Comparison of ENCODE assay signal across 34 mouse cellular contexts in genomic region chrX:140601884-140602283, GRCm38 (mm10).
"Had no signal": no experiment of that assay in that cellular context is flagged by ENCODE, and none has a peak within 500 bp of the region (broad histone marks: within the 10 kb centered on the region; RNA-seq: fewer than 3 reads in every experiment).

No protein-coding gene starts in this region.

- H3K27me3 ChIP-seq: heart, embryonic 15.5 days had no signal

- H3K4me1 ChIP-seq: heart, embryonic 12.5 days; heart, embryonic 13.5 days; hindbrain, embryonic 12.5 days had no signal

- H3K4me2 ChIP-seq: heart, embryonic 11.5 days; heart, embryonic 12.5 days; heart, embryonic 13.5 days; heart, embryonic 15.5 days; hindbrain, embryonic 12.5 days; hindbrain, embryonic 13.5 days; hindbrain, embryonic 14.5 days; hindbrain, embryonic 15.5 days; intestine, embryonic 15.5 days; kidney, embryonic 15.5 days had no signal

- H3K9me3 ChIP-seq: heart, embryonic 12.5 days; heart, embryonic 13.5 days; heart, embryonic 15.5 days; hindbrain, embryonic 12.5 days; hindbrain, embryonic 13.5 days; hindbrain, embryonic 15.5 days; intestine, embryonic 15.5 days; kidney, embryonic 15.5 days had no signal

- H3K27ac ChIP-seq: heart, embryonic 13.5 days; heart, embryonic 15.5 days; hindbrain, embryonic 10.5 days; hindbrain, embryonic 12.5 days; hindbrain, embryonic 13.5 days; hindbrain, embryonic 14.5 days; hindbrain, embryonic 15.5 days; hindbrain, postnatal 0 days; intestine, embryonic 15.5 days; kidney, embryonic 15.5 days; kidney, postnatal 0 days; layer of hippocampus, adult 2 months; left cerebral cortex, adult 2 months had no signal

- ATAC-seq: hindbrain, embryonic 16.5 days; hindbrain, postnatal 0 days; inflammation-experienced regulatory T-cells, adult 6 months; intestine, embryonic 15.5 days; intestine, embryonic 16.5 days; intestine, postnatal 0 days had no signal

- DNase-seq: heart, postnatal 10 days; heart, postnatal 14 days; heart, postnatal 36 days; heart, postnatal 4 days; kidney, adult 18-20 months; kidney, adult 2 months; kidney, adult 8-10 months; kidney, adult 9 months; kidney, postnatal 10 days; kidney, postnatal 14 days; kidney, postnatal 25 days; kidney, postnatal 36 days; kidney, postnatal 4 days; layer of hippocampus, adult 9-11 months; layer of hippocampus, postnatal 36 days had no signal

- H3K4me3 ChIP-seq: heart, embryonic 12.5 days; heart, embryonic 13.5 days; heart, embryonic 15.5 days; hindbrain, embryonic 10.5 days; hindbrain, embryonic 12.5 days; hindbrain, embryonic 13.5 days; hindbrain, embryonic 15.5 days; intestine, embryonic 15.5 days; kidney, embryonic 15.5 days; layer of hippocampus, adult 2 months; left cerebral cortex, adult 2 months had no signal

- H3K36me3 ChIP-seq: heart, embryonic 12.5 days; heart, embryonic 13.5 days; heart, embryonic 15.5 days; hindbrain, embryonic 10.5 days; hindbrain, embryonic 12.5 days; hindbrain, embryonic 13.5 days; hindbrain, embryonic 15.5 days; intestine, embryonic 15.5 days; kidney, embryonic 15.5 days had no signal

- H3K9ac ChIP-seq: heart, embryonic 12.5 days; heart, embryonic 13.5 days; heart, embryonic 15.5 days; hindbrain, embryonic 12.5 days; hindbrain, embryonic 13.5 days; hindbrain, embryonic 14.5 days; hindbrain, embryonic 15.5 days; intestine, embryonic 15.5 days; kidney, embryonic 15.5 days had no signal
